Mouse (Mus musculus) liver, embryonic 13.5 days (tissue): ENCODE measurements around the gene Zfp385a. TPM values are rescaled to one million over a fixed set of nuclear protein-coding genes. Genes with fewer than 3 reads are reported as not detected.

Experiments used
- ATAC-seq: fragments of 200-750 bp; cut with Nextera tagmentation; 2 replicates; pipeline ENCODE4 v1.8.0; 2017; ENCODE audit warnings: low read depth, mild to moderate bottlenecking, moderate number of reproducible peaks, moderate library complexity
- DNase-seq: peaks from one replicate; pipeline ENCODE4 v3.0.0; 2022
- H3K27ac ChIP-seq: fragments of 300-500 bp; sonication (generic); 2 replicates; pipeline ENCODE4 v1.5.1; 2015; ENCODE audit warnings: moderate library complexity, mild to moderate bottlenecking, inconsistent platforms
- H3K27me3 ChIP-seq: fragments of 300-500 bp; sonication (generic); 2 replicates; pipeline ENCODE4 v1.6.1; 2015; ENCODE audit warnings: mild to moderate bottlenecking, inconsistent platforms
- H3K36me3 ChIP-seq: fragments of 300-500 bp; sonication (generic); 2 replicates; pipeline ENCODE4 v1.6.1; 2015; ENCODE audit warnings: mild to moderate bottlenecking, inconsistent platforms
- H3K4me1 ChIP-seq: fragments of 300-500 bp; sonication (generic); replicated peaks from 2 replicates; pipeline ENCODE4 v1.6.1; 2015; ENCODE audit warnings: inconsistent platforms
- H3K4me2 ChIP-seq: fragments of 300-500 bp; sonication (generic); 2 replicates; pipeline ENCODE4 v1.6.1; 2015; ENCODE audit warnings: inconsistent platforms, mild to moderate bottlenecking, moderate library complexity
- H3K4me3 ChIP-seq: fragments of 300-500 bp; sonication (generic); replicated peaks from 2 replicates; pipeline ENCODE4 v1.5.1; 2015; ENCODE audit warnings: mild to moderate bottlenecking, inconsistent platforms
- H3K9ac ChIP-seq: fragments of 300-500 bp; sonication (generic); 2 replicates; pipeline ENCODE4 v1.6.1; 2015; ENCODE audit warnings: mild to moderate bottlenecking, inconsistent platforms
- H3K9me3 ChIP-seq: fragments of 300-500 bp; sonication (generic); replicated peaks from 2 replicates; pipeline ENCODE4 v1.6.1; 2016; ENCODE audit warnings: inconsistent platforms
- WGBS: fragments of 180-500 bp; shearing (Covaris S2); methylation state at CpG from one replicate; pipeline ENCODE4 v1.1.7; 2015; ENCODE audit not compliant: insufficient replicate concordance; 5-methylcytosine and 5-hydroxymethylcytosine counted together
- polyA plus RNA-seq: library from polyadenylated mRNA; unstranded; fragments of >200 nt; fragmentation: Nextera tagmentation; extraction: Ambion mirVana; gene quantifications from 2 replicates; pipeline ENCODE4 v1.2.1, GENCODE M21; 2015

Zfp385a gene
- polyA plus RNA-seq, 1 experiment from 2014 or later: 4.6 TPM

GRCm38 (mm10) chr15:103305070-103305678, 34.7 kb downstream of the Zfp385a start:
- Histone ChIP-seq H3K4me1 (peaks cover 72% of the 10 kb centered on the region), H3K9ac (peak overlapping the region; percentile 60), H3K4me2 (peak overlapping the region; percentile 86), H3K4me3 (peak overlapping the region; percentile 61), H3K9me3 (no peaks in the 10 kb centered on the region), H3K27ac (peak overlapping the region; percentile 70), H3K27me3 (peaks cover 67% of the 10 kb centered on the region), H3K36me3 (peaks cover under 1% of the 10 kb centered on the region; the same call in 1 of the 2 replicates)
- ATAC-seq (peak; percentile 81), DNase-seq (peak; percentile 73)
- under 1% methylated on average over 64 of the region's 71 CpGs for whole genome bisulfite sequencing

- Histone ChIP-seq H3K4me3 (peak overlapping the region; percentile 61), H3K9ac (peak overlapping the region; percentile 60), H3K27ac (peak overlapping the region; percentile 70), H3K9me3 (no peaks in the 10 kb centered on the region), H3K36me3 (peaks cover 7% of the 10 kb centered on the region; the same call in 1 of the 2 replicates), H3K4me2 (peak overlapping the region; percentile 86), H3K4me1 (peaks cover 76% of the 10 kb centered on the region), H3K27me3 (peaks cover 63% of the 10 kb centered on the region)
- 3% methylated on average over 9 of the region's 9 CpGs for WGBS
- DNase-seq: no peak
- ATAC-seq: no peak
These were observed 35.3 kb downstream of the Zfp385a start for GRCm38 (mm10) chr15:103304616-103304969.

- Histone ChIP-seq H3K9ac (peak overlapping the region; percentile 60; the same call in 1 of the 2 replicates), H3K4me2 (peak overlapping the region; percentile 86), H3K27ac (peak overlapping the region; percentile 70), H3K36me3 (peaks cover 12% of the 10 kb centered on the region), H3K9me3 (no peaks in the 10 kb centered on the region), H3K4me1 (peaks cover 73% of the 10 kb centered on the region), H3K27me3 (peaks cover 58% of the 10 kb centered on the region), H3K4me3 (peak overlapping the region; percentile 61)
- WGBS: 15% methylated on average over 8 of the region's 8 CpGs
- no peak for DNase-seq
- ATAC-seq: no peak
These were observed 35.8 kb downstream of the Zfp385a start for GRCm38 (mm10) chr15:103303916-103304615.

- peaks cover 28% of the 10 kb centered on the region for H3K36me3 ChIP-seq
- peaks cover 61% of the 10 kb centered on the region for H3K4me1 ChIP-seq
- H3K27me3 ChIP-seq: peaks cover 48% of the 10 kb centered on the region
- H3K4me3 ChIP-seq: no peak overlapping the region
- no peak for DNase-seq
- H3K9me3 ChIP-seq: no peaks in the 10 kb centered on the region
- no peak for ATAC-seq
- H3K9ac ChIP-seq: no peak overlapping the region
- H3K4me2 ChIP-seq: no peak overlapping the region
- 35% methylated on average over 6 of the region's 6 CpGs for WGBS
- peak overlapping the region; percentile 35; the same call in 1 of the 2 replicates for H3K27ac ChIP-seq
These were observed 37.4 kb downstream of the Zfp385a start for GRCm38 (mm10) chr15:103302341-103303021.

- 45% methylated on average over 5 of the region's 5 CpGs for WGBS
These were observed 38.1 kb downstream of the Zfp385a start for GRCm38 (mm10) chr15:103301547-103302340.

GRCm38 (mm10) chr15:103301046-103301445, 38.8 kb downstream of the Zfp385a start:
- no peak overlapping the region for H3K27ac ChIP-seq

More at GRCm38 (mm10) chr15:103301547-103302340, 38.1 kb downstream of the Zfp385a start:
- Histone ChIP-seq H3K9me3 (no peaks in the 10 kb centered on the region), H3K4me1 (peaks cover 55% of the 10 kb centered on the region), H3K27me3 (peaks cover 45% of the 10 kb centered on the region), H3K4me3 (no peak overlapping the region), H3K36me3 (peaks cover 35% of the 10 kb centered on the region), H3K9ac (no peak overlapping the region), H3K27ac (peak overlapping the region; percentile 35; the same call in 1 of the 2 replicates), H3K4me2 (no peak overlapping the region)
- ATAC-seq: no peak
- DNase-seq: no peak

GRCm38 (mm10) chr15:103300560-103300959, 39.3 kb downstream of the Zfp385a start:
- no peaks in the 10 kb centered on the region for H3K9me3 ChIP-seq
- H3K36me3 ChIP-seq: peaks cover 47% of the 10 kb centered on the region
- H3K27ac ChIP-seq: no peak overlapping the region
- H3K27me3 ChIP-seq: peaks cover 36% of the 10 kb centered on the region
- no peak for DNase-seq
- peaks cover 51% of the 10 kb centered on the region for H3K4me1 ChIP-seq
- no peak overlapping the region for H3K9ac ChIP-seq
- H3K4me2 ChIP-seq: no peak overlapping the region
- WGBS: 35% methylated on average over 2 of the region's 2 CpGs
- no peak for ATAC-seq
- H3K4me3 ChIP-seq: no peak overlapping the region

More at GRCm38 (mm10) chr15:103301046-103301445, 38.8 kb downstream of the Zfp385a start:
- no peaks in the 10 kb centered on the region for H3K9me3 ChIP-seq
- no peak overlapping the region for H3K9ac ChIP-seq
- no peak for DNase-seq
- ATAC-seq: no peak
- peaks cover 40% of the 10 kb centered on the region for H3K27me3 ChIP-seq
- H3K36me3 ChIP-seq: peaks cover 42% of the 10 kb centered on the region
- peaks cover 52% of the 10 kb centered on the region for H3K4me1 ChIP-seq
- 53% methylated on average over 2 of the region's 2 CpGs for WGBS
- no peak overlapping the region for H3K4me3 ChIP-seq
- no peak overlapping the region for H3K4me2 ChIP-seq

GRCm38 (mm10) chr15:103300067-103300471, 39.8 kb downstream of the Zfp385a start:
- Histone ChIP-seq H3K36me3 (peaks cover 51% of the 10 kb centered on the region), H3K4me1 (peaks cover 48% of the 10 kb centered on the region)
- WGBS: 65% methylated on average over 18 of the region's 18 CpGs

GRCm38 (mm10) chr15:103299644-103300043, 40.2 kb downstream of the Zfp385a start:
- no peak overlapping the region for H3K4me2 ChIP-seq
- H3K27me3 ChIP-seq: peaks cover 27% of the 10 kb centered on the region
- no peak overlapping the region for H3K4me3 ChIP-seq
- WGBS: 72% methylated on average over 8 of the region's 8 CpGs
- peaks cover 53% of the 10 kb centered on the region for H3K36me3 ChIP-seq
- H3K9ac ChIP-seq: 0 out of 2 replicates have a peak overlapping the region, but pooled peaks have one; percentile 2
- DNase-seq: no peak
- no peak for ATAC-seq
- no peaks in the 10 kb centered on the region for H3K9me3 ChIP-seq
- peaks cover 44% of the 10 kb centered on the region for H3K4me1 ChIP-seq
- no peak overlapping the region for H3K27ac ChIP-seq

More at GRCm38 (mm10) chr15:103300067-103300471, 39.8 kb downstream of the Zfp385a start:
- Histone ChIP-seq H3K4me3 (no peak overlapping the region), H3K27ac (no peak overlapping the region), H3K4me2 (no peak overlapping the region), H3K9ac (0 out of 2 replicates have a peak overlapping the region, but pooled peaks have one; percentile 2), H3K27me3 (peaks cover 31% of the 10 kb centered on the region), H3K9me3 (no peaks in the 10 kb centered on the region)
- ATAC-seq: no peak
- DNase-seq: no peak

- no peak overlapping the region for H3K9ac ChIP-seq
- H3K4me3 ChIP-seq: no peak overlapping the region
- H3K27ac ChIP-seq: no peak overlapping the region
- no peak overlapping the region for H3K4me2 ChIP-seq
- ATAC-seq: no peak
- H3K4me1 ChIP-seq: peaks cover 38% of the 10 kb centered on the region
- H3K9me3 ChIP-seq: no peaks in the 10 kb centered on the region
- peaks cover 56% of the 10 kb centered on the region for H3K36me3 ChIP-seq
- peaks cover 21% of the 10 kb centered on the region for H3K27me3 ChIP-seq
- no peak for DNase-seq
- 85% methylated on average over 5 of the region's 5 CpGs for WGBS
These were observed 40.9 kb downstream of the Zfp385a start for GRCm38 (mm10) chr15:103298861-103299616.
